Mouse (Mus musculus) thymus, adult 18-20 months (tissue): ENCODE measurements around the gene Fam169b.
"Not testable (repeated sequence)": the region's sequence is repeated elsewhere in the genome, so short reads cannot be mapped to it uniquely, and the experiment has no call there.

Source experiments
- DNase-seq, 2 experiments: peaks; one replicate each; pipeline ENCODE4 v3.0.0; 2022; ENCODE audit warnings: mixed read lengths in 2 of 2

Gene Fam169b

GRCm38 (mm10) chr7:68286526-68287481 is 13.2 kb downstream of the Fam169b start:
- peak in 1 of 2 experiments; percentile 68 for DNase-seq

GRCm38 (mm10) chr7:68287582-68287981 is 13.9 kb downstream of the Fam169b start:
- no peak for DNase-seq

- DNase-seq, result not testable (repeated sequence)
These were observed 14.4 kb downstream of the Fam169b start for GRCm38 (mm10) chr7:68288000-68288399.

DNA sequence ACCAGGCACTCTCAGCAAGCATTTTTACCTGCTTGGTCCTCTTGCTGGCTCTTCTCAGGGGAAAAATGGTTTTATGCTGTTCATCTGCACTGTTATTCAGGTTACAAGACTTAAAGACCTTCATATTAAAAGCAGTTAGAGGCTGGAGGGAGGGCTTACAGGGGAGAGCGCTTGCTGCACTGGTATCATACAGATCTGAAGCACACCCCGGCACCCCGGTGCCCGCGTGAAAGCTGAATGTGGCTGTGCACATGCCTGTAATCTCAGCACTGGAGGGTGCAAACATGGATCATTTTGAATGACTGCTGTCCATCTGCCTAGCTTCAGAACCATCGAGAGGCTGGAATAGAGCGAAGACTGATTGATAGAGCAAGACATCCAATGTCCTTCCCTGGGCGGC is 15.4 kb downstream of the Fam169b start:
- DNase-seq, result no peak

DNA sequence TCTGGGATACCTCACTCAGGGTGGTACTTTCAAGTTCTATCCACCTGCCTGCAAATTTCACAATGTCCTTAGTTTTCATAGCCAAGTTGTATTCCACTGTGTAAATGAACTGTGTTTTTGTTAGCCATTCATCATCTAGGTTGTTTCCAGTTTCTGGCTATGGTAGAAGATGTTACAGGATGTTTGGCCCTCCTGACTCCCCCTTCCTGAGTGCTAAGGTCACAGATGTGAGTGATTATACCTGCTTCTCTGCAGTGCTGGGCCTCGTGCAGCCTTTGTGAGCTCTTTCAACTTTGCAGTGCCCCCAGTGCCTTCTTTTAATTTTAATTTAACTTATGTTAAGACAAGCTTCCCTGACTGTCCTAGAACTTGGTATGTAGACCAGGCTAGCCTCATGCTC is 18.0 kb downstream of the Fam169b start:
- DNase-seq, result no peak

GRCm38 (mm10) chr7:68293997-68294789 is 20.6 kb downstream of the Fam169b start:
- DNase-seq, result no peak

GRCm38 (mm10) chr7:68296487-68296886 is 22.8 kb downstream of the Fam169b start:
- DNase-seq, result no peak

DNA sequence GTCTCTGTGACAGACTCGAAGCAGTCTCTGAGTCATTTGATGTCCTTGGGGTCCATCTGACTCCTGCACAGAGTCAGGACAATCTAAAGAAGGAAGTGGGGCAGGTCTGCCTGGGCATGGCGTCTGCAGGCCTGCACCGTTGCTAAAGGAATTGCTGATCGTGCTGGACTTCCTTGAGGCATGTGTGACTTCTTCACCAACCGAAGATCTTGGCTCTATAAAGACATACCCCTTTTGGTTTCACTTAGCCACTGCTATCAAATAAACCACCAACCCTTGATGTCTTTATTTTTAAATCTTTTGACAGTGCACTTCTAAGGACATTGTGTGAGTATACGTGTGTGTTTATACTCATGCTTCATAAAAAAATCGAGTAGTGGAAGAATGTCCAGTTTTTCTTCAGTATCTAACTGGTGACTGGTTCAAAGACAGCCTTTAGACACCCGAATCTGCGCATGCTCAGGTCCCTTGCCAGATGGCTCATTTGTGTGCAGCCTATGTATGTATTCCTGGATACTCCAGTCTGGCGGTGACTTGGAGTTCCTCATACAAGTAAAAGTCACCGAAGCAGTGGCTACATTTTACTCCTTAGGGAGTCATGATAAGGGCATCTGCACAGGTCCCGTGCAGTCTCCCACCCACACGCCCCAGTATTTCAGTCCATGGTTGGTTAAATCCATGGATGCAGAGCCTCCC is 24.9 kb downstream of the Fam169b start:
- no peak for DNase-seq

DNA sequence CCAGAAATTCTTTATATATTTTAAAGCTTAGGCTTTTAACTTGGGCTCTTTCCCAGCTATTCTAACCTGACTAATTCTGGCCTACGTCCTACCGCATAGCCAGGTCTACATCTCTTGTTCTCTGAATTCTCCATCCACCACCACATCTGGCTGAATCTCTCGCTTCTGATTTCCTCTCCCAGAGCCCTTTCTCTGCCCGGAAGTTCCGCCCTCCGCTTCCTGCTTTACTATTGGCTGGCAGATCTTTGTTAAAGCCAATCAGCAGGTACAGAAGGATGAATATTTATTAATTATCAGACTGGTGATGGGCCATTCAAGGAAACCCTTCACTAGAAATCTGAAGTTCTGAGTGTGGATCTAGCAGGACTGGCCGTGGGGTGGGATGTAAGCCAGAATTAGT is 27.5 kb downstream of the Fam169b start:
- no peak for DNase-seq

- peak; percentile 60 to 67 for DNase-seq
These were observed 29.2 kb downstream of the Fam169b start for GRCm38 (mm10) chr7:68302586-68303433.

DNA sequence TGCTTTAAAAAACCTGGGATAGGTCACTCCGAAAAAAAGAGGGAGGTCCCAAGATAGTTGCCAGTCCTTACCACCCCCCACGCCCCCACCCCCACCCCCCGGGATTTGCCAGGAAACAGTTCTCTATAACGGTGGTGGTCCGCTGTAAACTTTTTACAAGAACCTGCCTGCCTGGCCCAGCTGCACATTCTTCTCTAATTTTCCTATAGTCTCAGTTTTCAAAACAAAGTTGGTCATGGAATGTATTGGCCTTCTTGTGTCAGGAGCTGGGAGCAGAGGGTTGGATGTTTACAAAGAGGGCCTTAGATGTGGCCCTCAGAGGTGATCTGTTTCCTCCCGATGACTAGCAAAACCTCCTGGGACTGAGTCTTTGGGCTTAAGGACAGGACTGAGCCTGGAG is 30.0 kb downstream of the Fam169b start:
- no peak for DNase-seq

GRCm38 (mm10) chr7:68305781-68306575 is 32.3 kb downstream of the Fam169b start:
- no peak for DNase-seq

DNA sequence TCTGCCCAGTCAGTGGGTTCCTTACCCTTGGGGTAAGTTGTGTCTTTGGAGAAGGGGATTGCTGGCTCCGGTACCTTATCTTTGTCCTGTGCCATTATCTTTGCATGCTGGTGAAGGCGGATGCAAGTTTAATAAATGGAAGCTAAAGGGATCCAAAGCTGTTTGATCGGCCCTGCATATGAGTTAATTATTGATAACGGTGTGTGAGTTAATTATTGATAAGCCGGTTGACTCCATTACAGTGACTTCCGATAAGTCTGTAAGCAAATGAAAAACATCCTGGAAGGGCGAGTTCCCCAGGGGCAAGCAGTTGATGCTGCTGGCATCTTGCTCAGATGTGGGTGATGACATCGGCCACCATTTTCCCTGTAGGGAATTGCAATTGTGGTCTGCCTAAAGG is 33.1 kb downstream of the Fam169b start:
- no peak for DNase-seq

DNA sequence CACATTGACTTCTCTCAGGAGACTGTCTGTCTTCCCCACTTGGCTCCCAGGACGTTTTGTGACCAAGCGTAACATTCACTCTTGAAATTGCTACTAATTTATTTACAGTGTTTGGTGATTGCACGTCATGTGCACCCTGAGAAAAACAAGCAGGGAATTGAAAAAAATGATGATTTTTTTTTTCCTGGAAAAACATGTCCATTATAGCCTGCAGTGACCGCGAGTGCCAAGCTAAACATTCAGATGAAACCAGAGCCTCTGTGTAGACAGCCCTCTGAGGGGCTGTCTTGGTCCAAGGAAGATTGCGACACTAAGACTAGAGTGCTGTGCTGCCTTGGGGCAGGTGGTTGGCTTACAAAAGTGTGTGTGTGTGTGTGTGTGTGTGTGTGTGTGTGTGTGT is 37.8 kb downstream of the Fam169b start:
- DNase-seq, result no peak

DNA sequence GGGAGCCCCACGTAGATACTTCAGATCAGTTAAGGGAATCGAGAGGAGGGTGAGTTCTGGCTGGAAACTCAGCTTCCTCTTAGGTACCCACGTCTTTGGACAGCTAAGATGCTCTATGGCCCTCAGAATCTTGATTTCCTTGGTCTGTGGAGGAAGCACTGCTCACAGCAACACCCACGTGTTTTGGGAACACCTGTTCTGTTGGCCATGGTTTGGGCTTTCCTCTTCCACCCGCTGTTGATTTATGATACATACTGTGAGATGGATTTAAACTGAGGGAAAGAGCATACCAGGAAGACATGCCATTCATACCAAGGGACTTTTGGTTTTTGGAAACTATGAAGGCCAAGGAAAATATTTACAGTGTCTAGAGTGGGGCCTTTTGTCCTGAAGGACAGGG is 38.8 kb downstream of the Fam169b start:
- no peak for DNase-seq

- no peak for DNase-seq
These were observed 39.6 kb downstream of the Fam169b start for GRCm38 (mm10) chr7:68313038-68313782.

GRCm38 (mm10) chr7:68314286-68314685 is 40.6 kb downstream of the Fam169b start:
- DNase-seq, result no peak

GRCm38 (mm10) chr7:68315068-68315467 is 41.4 kb downstream of the Fam169b start:
- DNase-seq, result no peak

DNA sequence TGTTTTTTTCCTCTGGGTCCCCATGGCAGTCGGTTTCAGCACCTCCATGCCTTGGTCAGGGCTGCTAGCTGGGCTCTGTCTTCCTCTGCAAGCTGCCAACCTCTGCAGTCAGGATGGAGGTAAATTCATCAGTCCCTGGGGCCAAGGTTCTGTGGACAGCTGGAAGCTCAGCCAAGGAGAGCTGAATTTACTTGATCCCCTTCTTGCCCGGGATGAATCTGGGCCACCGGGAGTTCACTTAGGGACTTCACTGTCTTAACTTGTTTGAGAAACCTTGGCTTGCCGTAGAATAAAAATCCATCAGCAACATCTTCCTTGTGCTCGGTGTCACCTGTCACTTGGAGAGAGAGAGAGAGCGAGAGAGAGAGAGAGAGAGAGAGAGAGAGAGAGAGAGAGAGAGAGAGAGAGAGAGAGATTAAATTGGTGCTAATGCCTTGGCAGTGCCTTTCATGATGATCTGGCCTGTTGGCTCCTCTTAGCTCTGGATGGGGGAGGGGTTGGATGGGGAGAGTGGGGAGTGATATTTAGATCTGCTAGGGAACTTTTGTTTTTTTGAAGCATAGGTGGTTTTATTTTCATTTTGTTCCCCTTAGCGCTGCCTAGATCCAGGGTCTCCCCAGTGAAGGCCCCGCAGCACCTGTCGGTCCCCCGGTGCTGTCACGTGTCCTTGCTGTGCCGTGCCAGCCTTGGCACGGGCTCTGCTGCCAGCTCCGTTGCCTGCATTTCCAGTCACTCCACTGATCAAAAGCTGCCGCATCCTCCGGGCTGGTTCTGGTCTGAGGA is 44.6 kb downstream of the Fam169b start:
- no peak for DNase-seq

DNA sequence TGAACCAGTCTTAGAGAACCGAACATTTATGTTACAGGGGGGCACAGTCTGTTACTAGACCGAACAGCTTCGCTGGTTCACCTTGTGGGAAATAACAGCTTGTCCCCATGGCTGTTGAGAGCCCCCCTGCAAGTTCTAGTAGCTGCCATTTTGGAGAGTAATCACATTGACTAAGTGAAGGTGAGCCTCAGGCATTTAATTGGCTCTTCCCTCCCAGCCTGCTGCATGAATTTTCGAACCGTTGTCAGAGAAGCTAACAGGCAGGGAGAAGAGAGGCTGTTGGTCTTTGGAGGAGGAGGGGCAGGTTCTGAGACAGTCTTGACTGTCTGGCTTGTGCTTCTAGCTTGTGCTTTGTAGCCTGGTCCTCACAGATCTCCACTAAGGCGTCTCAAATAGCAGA is 45.3 kb downstream of the Fam169b start:
- DNase-seq, result no peak
